Mouse (Mus musculus): ENCODE results near the gene Chrm5. TPM values are rescaled to one million over a fixed set of nuclear protein-coding genes. Genes with fewer than 3 reads are reported as not detected.

The Chrm5 gene
- polyA plus RNA-seq, 1 experiment from 2014 or later: not detected

DNA sequence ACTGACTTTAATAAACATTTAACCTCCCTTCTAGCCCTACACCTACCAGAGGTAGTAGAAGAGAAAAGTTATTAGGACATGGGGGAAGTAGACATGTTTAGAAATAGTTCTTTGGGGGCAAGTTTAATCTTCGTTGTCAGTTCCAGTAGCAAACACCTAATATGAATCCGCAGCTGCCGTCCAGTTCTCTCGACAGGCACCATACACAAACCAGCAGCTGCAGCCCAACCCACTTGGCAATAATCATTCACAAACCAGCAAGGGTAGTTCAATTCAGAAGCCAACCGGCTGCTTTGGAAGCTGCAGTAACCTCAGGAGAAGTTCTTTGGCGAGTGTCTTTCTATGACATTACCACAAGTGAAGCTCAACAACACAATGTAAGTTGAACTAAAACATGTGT is 23.4 kb upstream of the Chrm5 start:
- no peak for TF ChIP-seq CTCF (IDR thresholded peaks at IDR 0.05)
- ChIA-PET POLR2A (no interaction called here), CTCF (interaction anchor here (1.4 kb wide), 1 partner anchor 10 kb away, joined by 3 read pairs; no protein-coding TSS in a partner anchor)
- no peak for ATAC-seq
- in situ Hi-C loops (cut with MboI; ENCODE audit: low pct_unique_long_range_greater_than_20kb): loop anchor here (5.0 to 25.0 kb wide), 2 partner anchors 263 to 933 kb away; no protein-coding TSS in a partner anchor
- H3K27me3 ChIP-seq: no peaks in the 10 kb centered on the region
- no peak for DNase-seq (ENCODE audit: low read depth, low spot score)

DNA sequence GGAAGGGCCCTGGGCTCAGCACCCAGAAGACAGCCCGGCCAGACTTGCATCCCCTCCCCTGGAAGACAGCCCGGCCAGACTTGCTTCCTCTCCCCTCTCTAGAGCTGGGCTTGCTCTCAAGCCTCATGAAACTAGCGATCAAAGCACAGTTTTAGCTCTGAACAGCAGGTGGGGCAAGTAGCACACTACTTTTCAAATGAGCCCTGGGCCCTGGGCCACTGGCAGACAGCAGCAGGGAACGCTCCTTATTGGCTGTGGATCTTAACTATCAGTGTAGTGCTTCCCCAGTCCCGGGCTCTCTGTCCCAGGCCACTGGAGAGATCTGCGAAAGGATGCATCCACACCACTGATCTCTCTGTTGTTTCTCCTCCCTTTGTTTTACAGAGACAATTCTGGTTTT is 20.6 kb upstream of the Chrm5 start:
- ChIA-PET CTCF (interaction anchor here (0.9 kb wide), 2 partner anchors 113 to 209 kb away, joined by 3 read pairs; no protein-coding TSS in a partner anchor), POLR2A (no interaction called here)
- no peaks in the 10 kb centered on the region for H3K27me3 ChIP-seq
- DNase-seq (ENCODE audit: low read depth, low spot score) (peak; percentile 15), ATAC-seq (peak; percentile 99)
- in situ Hi-C loops (cut with MboI; ENCODE audit: low pct_unique_long_range_greater_than_20kb): loop anchor here (5.0 to 25.0 kb wide), 2 partner anchors 266 to 936 kb away; no protein-coding TSS in a partner anchor
- peak; percentile 68 for TF ChIP-seq CTCF (IDR thresholded peaks at IDR 0.05)

DNA sequence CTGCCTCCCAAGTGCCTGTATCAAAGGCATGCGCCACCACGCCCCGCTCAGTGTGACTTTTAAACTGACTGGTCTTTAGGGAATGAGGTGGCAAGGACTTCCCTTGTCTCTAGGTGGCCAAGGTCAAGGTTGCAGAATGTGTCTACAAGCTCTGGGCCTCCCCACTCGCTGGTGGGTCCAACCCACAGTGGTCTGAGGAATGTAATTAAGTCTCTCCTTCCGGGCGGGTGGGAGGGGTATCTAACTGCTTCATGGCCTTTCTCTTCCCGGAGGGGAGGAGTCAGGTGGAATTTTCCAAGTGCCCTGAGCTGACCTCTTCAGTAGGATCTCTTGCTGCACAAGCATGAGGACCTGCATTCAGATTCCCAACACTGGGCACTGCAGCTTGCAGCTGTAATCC is 17.3 kb upstream of the Chrm5 start:
- no peak for ATAC-seq
- ChIA-PET CTCF (no interaction called here), POLR2A (no interaction called here)
- H3K27me3 ChIP-seq: no peaks in the 10 kb centered on the region
- in situ Hi-C loops (cut with MboI; ENCODE audit: low pct_unique_long_range_greater_than_20kb): loop anchor here (25.0 kb wide), 1 partner anchor 1511 kb away; no protein-coding TSS in a partner anchor
- TF ChIP-seq CTCF (IDR thresholded peaks at IDR 0.05): no peak
- no peak for DNase-seq (ENCODE audit: low read depth, low spot score)

DNA sequence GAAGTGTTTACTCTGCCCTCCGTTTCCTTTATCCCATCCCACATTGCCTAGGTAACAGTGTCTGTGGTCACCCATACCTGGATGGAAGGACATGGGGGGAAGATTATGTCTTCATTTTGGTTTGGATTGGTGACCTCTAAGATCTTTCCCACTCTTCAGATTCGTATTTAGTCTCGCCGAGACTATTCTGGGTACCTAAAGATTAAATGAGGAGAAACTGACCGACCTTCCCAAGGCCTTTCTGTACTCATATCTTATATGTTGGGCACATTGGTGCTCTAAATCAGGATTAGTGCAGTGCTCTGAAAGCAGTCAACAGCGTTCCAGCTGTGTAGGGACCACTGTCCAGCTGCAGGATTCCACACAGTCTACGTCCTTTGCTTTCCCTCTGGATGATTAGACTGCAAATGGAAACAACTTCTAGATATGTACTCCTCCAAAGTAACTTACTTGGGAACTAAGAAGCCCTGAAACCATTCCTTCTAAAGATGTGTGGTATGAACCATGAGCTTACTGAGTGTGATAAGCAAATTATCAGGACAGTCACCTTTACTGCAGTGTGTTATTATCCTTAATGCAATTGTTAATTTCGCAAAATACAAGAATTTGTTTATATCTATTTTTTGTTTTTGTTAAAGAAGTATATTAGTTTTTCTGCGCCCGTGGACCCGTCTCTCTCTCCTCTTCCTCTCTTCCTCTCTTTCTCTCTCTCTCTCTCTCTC is 13.1 kb upstream of the Chrm5 start:
- in situ Hi-C loops (cut with MboI; ENCODE audit: low pct_unique_long_range_greater_than_20kb): loop anchor here (25.0 kb wide), 1 partner anchor 1506 kb away; no protein-coding TSS in a partner anchor
- ChIA-PET POLR2A (no interaction called here), CTCF (interaction anchor here (0.8 kb wide), 1 partner anchor 24 kb away, joined by 3 read pairs; no protein-coding TSS in a partner anchor)
- TF ChIP-seq CTCF (IDR thresholded peaks at IDR 0.05): no peak
- H3K27me3 ChIP-seq: no peaks in the 10 kb centered on the region
- DNase-seq (ENCODE audit: low read depth, low spot score) (no peak), ATAC-seq (peak; percentile 24)

DNA sequence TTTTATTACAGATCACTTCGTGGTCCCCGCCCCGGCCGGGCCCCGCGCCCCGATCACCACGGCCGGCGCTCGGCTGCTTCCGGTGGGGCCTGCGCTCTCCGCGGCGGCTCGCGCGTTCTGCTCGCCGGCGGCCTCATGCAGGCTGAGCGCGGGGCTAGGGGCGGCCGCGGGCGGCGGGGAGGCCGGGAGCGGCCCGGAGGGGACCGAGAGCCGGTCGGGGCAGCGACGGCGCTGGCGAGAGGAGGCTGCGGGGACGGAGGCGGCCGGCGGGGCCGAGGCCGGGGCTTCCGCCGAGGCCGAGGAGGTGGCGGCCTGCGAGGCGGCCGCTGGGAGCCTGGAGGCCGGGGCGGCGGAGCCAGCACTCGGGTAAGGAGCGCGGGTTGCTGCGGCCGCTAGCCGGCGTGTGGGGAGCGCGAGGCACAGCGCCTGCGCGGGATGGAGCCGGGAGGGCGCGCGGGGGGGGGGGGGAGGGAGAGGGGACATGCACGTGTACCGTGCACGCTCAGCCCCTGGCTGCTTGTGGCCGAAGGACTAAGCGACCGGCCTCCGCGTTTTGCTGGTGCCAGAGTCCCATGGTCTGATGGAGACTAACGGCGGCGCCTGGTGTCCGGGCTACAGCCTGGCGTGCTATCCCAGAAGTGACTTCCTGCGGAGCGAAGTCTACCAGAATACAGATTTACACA is 12.4 kb upstream of the Chrm5 start, which contains the start of gene Aven:
Aven (plus strand) TSS at position 109 of the 683 bp plus-strand sequence.
- ATAC-seq (peak; percentile 92), DNase-seq (ENCODE audit: low read depth, low spot score) (peak; percentile 17)
- peak; percentile 24 for TF ChIP-seq CTCF (IDR thresholded peaks at IDR 0.05)
- ChIA-PET CTCF (no interaction called here), POLR2A (no interaction called here)
- in situ Hi-C loops (cut with MboI; ENCODE audit: low pct_unique_long_range_greater_than_20kb): loop anchor here (25.0 kb wide), 1 partner anchor 1506 kb away; no protein-coding TSS in a partner anchor
- H3K27me3 ChIP-seq: no peaks in the 10 kb centered on the region

DNA sequence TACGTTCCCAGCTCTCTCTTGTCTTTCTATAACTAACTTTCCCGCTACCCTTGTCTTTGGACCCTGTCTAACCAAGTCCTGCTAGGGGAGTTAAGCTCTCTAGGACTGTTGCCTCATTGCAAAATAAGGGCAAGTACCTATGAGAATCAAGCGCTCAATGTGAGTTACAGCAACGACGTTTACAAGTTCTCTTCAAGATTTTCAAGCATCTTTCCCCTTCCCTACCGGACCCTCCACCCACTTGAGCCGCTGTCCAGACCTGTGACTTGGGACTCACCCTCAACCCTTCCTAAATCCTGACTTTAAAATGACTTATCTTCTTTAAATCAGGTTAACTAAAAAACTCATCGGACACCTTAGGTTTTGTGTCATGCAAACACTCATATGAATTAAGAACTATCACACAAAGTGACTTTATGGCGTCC is 11.9 kb upstream of the Chrm5 start:
- no peak for TF ChIP-seq CTCF (IDR thresholded peaks at IDR 0.05)
- ATAC-seq (peak; percentile 20), DNase-seq (ENCODE audit: low read depth, low spot score) (peak; percentile 4)
- POLR2A ChIA-PET: interaction anchor here (1.3 kb wide), 1 partner anchor 112 kb away, joined by 3 read pairs; no protein-coding TSS in a partner anchor
- CTCF ChIA-PET: no interaction called here
- H3K27me3 ChIP-seq: no peaks in the 10 kb centered on the region
- in situ Hi-C loops (cut with MboI; ENCODE audit: low pct_unique_long_range_greater_than_20kb): loop anchor here (25.0 kb wide), 1 partner anchor 1505 kb away; no protein-coding TSS in a partner anchor

DNA sequence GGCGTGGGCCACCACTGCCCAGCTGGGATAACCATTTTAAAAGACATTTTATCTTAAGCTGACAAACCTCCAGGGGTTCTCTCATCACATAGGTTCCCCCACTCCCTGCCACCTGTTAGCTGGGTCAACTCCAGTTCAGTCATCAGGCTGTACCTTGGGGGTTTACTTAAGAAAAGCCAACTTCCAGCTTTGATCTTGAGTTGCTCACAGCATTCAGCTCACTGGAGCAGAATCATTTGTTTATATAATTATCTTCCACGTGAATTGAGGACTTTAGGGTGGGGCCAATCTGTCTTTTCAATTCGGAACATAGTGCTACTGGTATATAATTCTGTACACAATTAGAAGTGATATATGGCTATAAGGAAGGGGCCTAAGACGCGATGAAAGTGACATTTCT is 11.1 kb upstream of the Chrm5 start:
- DNase-seq (ENCODE audit: low read depth, low spot score) (no peak), ATAC-seq (no peak)
- no peak for TF ChIP-seq CTCF (IDR thresholded peaks at IDR 0.05)
- no peaks in the 10 kb centered on the region for H3K27me3 ChIP-seq
- in situ Hi-C loops (cut with MboI; ENCODE audit: low pct_unique_long_range_greater_than_20kb): loop anchor here (25.0 kb wide), 1 partner anchor 1504 kb away; no protein-coding TSS in a partner anchor
- ChIA-PET POLR2A (interaction anchor here (0.7 to 1.3 kb wide), 2 partner anchors 42 to 112 kb away, joined by 3 to 4 read pairs; no protein-coding TSS in a partner anchor), CTCF (no interaction called here)

DNA sequence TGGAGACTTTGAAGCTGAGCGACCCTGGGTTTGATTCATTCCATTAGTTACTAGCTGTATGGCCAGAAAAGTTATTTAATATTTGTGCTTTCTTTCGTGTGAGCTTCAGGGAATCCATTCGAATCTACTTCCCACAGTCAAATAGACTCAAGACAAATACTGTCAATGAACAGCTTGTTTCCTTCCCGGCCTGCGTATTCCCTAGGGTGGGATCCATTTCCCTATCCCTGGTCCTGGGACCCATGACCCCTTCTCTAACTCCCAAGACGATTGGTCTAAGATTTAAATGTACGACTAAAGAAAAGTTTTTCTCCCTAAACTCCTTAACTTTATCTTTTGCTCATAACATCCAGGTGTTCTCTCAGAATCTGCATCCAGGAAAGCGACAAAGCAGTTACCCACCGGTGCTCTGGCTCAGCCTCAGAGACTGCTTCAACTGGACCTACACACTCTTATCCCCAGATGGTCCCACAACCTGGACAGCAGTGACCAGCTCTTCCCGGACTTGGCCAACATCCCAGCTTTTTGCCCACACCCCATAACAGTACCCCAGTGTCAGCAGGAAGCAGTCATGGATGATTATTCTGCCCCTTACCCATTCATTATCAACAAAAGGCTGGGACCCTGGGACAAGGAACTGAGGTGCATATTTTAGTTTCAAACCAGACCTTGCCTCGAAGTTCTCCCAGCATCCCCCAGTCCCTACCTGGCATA is 10.1 kb upstream of the Chrm5 start:
- DNase-seq (ENCODE audit: low read depth, low spot score) (no peak), ATAC-seq (no peak)
- no peaks in the 10 kb centered on the region for H3K27me3 ChIP-seq
- TF ChIP-seq CTCF (IDR thresholded peaks at IDR 0.05): no peak
- POLR2A ChIA-PET: interaction anchor here (0.6 to 0.7 kb wide), 2 partner anchors 41 to 94 kb away, joined by 3 to 4 read pairs; no protein-coding TSS in a partner anchor
- in situ Hi-C loops (cut with MboI; ENCODE audit: low pct_unique_long_range_greater_than_20kb): loop anchor here (25.0 kb wide), 1 partner anchor 1503 kb away; no protein-coding TSS in a partner anchor
- CTCF ChIA-PET: interaction anchor here (1.2 kb wide), 1 partner anchor 227 kb away, joined by 3 read pairs; no protein-coding TSS in a partner anchor

DNA sequence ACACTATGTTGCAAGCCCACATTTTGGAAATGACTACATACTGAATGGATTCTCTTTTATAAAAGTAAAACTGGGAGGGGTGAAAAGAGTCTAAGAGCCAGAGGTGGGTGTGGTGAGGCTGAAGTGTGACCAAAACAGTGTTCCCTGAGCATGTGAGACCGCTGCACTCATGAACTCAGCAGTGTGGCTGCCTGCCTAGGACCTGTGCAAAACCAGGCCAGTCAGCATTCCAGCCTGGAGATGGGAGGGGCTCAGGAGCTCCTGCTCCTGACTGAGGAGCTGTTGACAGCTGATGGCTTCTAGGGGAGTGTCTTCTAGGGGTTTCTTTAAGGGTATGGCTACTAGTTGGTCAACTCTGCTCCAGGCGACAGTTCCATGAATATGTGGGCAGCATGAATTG is 4.3 kb upstream of the Chrm5 start:
- no peaks in the 10 kb centered on the region for H3K27me3 ChIP-seq
- TF ChIP-seq CTCF (IDR thresholded peaks at IDR 0.05): no peak
- no peak for ATAC-seq
- ChIA-PET POLR2A (no interaction called here), CTCF (interaction anchor here (0.9 kb wide), 1 partner anchor 106 kb away, joined by 3 read pairs; the partner anchor contains the start of gene Katnbl1)
- in situ Hi-C loops (cut with MboI; ENCODE audit: low pct_unique_long_range_greater_than_20kb): loop anchor here (5.0 to 25.0 kb wide), 3 partner anchors 108 to 1498 kb away; partner anchors contain the start of genes Gm21985, Katnbl1 and Slc12a6
- DNase-seq (ENCODE audit: low read depth, low spot score): no peak

DNA sequence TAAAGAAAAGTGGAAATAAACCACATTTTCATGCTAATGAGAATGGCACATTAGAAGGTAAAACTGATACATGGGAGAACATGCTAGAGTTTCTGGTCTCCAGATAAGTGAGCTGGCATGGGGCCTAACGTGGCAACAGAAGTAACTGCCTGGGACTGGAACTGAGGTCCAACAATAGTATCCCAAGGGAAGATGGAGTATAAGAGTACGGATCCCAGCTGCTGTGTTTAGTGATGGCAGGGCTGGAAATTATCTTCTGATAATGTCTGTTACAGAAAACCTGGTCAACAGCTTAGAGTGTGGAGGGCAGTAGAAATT is 2.7 kb upstream of the Chrm5 start:
- in situ Hi-C loops (cut with MboI; ENCODE audit: low pct_unique_long_range_greater_than_20kb): loop anchor here (5.0 to 25.0 kb wide), 3 partner anchors 106 to 1496 kb away; partner anchors contain the start of genes Gm21985, Katnbl1 and Slc12a6

More for the DNA sequence above, 2.7 kb upstream of the Chrm5 start:
- DNase-seq (ENCODE audit: low read depth, low spot score) (no peak), ATAC-seq (no peak)
- POLR2A ChIA-PET: no interaction called here
- CTCF ChIA-PET: interaction anchor here (0.7 kb wide), 1 partner anchor 286 kb away, joined by 3 read pairs; no protein-coding TSS in a partner anchor
- no peak for TF ChIP-seq CTCF (IDR thresholded peaks at IDR 0.05)
- no peaks in the 10 kb centered on the region for H3K27me3 ChIP-seq

Measured in Patski (cell line).